Mouse (Mus musculus) brain, embryonic 18.5 days (tissue): ENCODE measurements around the gene Mprip.
A peak's percentile ranks its signal among the peaks of the same experiment; 100 is the strongest.

ENCODE experiments used
- DNase-seq: peaks from one replicate; pipeline ENCODE4 v3.0.0-alpha.2; 2012; ENCODE audit warnings: low read depth, low spot score

Gene Mprip

DNA sequence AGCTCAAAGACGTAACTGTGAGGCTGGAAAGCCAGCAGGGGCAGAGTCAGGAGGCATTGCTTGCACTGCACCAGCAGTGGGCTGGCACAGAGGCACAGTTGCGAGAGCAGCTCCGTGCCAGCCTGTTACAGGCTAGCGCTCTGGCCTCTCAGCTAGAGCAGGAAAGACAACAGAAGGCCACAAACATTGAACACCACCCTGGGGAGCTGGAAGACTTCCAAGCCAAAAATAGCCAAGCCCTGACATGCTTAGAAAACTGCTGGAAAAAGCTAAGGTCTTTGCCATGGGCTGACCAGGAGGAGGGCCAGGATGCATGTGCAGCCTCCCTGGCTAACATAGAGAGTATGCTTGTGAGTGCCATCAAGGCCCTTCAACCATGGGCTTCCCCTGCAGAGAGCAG is 98.1 kb downstream of the Mprip start:
- DNase-seq = peak; percentile 10

DNA sequence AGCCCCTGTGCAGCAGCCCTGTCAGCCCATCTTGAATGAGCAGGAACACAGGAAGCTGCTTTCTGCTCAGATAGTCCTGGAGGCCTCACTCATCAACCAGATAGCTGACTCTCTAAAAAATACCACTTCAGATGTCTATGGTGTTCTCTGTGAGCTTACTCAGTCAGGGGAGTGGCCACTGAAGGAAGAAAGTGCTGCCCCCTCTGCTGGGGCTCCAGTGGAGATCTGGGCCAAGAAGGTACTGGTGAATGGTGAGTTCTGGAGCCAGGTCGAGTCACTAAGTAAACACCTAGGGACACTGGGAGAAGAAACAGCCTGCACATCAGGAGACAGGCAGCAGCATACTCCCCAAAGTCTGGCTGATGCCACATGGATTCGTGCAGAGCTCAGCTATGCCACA is 98.5 kb downstream of the Mprip start:
- DNase-seq = no peak

DNA sequence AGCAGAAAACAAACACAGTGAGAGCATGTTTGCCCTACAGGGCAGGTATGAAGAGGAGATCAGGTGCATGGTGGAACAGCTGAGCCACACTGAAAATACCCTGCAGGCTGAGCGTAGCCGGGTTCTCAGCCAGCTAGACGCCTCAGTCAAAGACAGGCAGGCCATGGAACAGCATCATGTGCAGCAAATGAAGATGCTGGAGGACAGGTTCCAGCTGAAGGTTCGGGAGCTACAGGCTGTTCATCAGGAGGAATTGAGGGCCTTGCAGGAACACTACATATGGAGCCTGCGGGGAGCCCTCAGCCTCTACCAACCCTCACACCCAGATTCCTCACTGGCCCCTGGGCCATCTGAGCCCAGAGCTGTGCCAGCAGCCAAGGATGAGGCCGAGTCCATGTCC is 99.7 kb downstream of the Mprip start:
- no peak for DNase-seq

DNA sequence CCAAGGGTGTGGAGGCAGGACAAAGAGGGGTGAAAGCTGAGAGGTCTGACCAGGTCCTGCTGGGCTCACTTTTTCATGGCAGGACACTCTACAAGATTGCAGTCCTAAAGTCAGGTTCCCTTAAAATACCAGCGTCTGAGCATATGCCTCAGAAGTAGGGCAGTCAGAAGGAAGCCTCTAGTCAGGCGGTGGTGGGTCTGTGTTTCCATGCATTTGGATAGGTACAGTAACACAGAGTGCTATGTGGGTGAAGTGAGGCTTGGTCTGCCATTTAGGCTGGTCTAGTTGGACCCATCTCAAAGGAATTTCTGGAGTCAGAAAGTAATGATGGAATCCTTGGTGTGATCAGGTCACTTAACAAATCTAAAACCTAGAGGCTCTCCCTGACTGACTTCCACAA is 108.2 kb downstream of the Mprip start:
- no peak for DNase-seq

DNA sequence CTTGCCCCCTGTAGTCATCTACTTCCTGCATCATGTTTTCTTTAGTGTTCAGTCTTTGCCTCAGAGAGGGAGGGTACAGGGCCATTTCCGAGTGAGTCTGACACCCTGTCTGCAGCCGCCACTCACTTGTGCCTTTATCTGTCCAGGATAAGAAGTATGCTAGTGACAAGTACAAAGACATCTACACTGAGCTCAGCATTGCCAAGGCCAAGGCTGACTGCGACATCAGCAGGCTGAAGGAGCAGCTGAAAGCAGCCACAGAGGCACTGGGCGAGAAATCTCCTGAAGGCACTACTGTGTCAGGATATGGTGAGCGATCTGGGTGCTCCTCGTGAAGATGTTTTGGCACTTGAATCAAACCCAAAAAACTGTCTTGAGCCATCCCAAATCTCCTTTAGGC is 108.6 kb downstream of the Mprip start:
- DNase-seq = no peak

DNA sequence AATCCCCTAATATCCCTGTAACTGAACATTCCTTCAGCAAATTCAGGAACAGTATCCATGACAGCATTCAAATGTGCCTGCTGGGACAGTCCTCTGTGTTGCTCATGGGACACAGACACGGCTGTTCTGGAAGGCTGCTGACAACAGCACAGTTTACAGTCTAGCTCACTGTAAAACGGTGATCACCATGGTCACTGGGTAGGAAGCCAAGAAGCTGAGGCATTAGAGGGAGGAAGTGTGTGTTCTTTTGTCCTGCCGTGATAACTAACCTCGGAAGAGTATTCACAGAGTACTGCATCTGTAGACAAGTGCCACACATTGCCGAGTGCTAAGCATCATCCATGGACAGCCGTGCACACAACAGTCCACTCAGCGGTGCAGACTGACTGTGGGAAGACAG is 109.6 kb downstream of the Mprip start:
- DNase-seq = no peak

DNA sequence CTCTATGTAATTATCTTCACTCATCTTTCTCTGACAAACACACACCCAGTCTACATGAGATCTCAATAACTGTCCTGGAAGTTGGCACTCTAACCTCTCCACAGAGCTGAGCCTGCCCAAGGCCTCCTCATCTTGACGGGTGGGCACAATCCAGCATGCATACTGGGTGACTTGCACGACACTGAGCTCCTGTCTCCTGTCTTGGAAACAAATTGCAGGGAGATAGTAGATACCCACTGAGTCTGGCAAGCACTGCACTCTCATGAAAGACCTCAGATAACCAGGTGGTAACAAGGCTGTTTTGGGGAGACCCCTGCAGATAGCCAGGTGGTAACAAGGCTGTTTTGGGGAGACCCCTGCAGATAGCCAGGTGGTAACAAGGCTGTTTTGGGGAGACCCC is 111.2 kb downstream of the Mprip start:
- no peak for DNase-seq

DNA sequence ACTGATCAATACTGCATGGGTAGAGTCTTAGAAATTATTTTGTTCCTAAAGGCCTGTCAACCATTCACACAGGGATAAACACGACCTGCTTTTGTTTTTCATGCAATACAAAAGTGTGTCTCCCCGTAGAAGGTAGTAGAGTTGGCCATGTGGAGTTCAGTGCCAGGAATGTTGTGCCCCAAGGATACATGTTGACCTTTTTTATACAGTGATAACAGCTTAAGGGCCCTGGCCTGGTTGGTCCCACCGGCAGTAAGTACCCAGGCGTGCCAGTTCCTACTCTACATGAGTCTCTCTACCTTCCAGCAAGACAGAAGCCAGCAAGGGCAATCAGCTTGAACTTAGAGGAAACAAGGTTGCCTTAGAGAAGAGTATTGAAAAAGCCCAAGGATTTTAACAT is 111.8 kb downstream of the Mprip start:
- DNase-seq = no peak

DNA sequence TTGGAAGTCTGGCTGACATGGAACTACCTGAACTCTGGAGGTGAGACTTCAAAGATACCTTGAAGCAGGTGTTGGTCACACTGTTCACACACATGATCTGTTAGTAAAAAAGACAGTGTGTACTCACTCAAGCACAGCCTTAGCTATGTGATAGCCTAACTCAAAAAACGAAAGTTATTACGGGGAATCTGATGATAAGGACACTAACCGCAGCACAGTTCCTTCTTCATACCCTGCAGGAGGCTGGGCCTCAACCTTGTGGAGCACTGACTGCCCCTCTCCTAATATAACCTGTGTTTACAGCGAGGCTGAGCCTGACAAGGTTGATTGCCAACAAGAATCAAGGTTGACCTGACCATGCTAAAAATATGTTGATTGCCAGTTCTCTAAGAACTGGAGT is 113.4 kb downstream of the Mprip start:
- DNase-seq = no peak

DNA sequence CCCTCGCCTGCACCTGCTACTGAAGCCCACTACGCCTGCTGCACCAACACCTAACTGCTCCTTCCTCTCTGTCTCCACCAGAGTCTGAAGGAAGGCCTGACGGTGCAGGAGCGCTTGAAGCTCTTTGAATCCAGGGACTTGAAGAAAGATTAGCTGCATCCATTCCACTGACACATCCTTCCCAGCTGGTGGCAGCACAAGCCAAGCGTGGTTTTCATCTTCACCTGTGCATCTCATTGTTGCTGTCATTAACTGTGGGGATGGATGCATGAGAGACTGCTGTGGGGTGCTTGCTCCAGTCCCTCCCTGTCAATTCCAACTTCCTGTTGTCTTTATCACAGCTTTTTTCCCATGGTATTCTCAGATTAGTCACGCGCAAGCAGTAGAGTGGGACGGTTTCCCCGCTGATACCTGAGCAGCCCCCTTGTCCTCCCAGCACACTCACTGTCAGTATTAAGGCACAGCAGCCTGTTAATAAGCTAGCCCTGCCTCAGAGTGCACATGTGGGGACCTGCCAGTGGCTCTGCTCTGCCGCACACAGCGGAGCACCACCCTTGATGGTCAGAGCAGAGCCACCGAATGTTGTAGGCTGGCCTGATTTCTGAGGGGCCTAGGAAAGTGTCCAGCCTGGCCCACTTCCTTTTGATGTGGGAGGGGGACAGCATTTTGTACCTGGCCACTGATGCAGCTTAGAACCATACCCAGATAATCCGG is 114.5 kb downstream of the Mprip start:
- DNase-seq = no peak

DNA sequence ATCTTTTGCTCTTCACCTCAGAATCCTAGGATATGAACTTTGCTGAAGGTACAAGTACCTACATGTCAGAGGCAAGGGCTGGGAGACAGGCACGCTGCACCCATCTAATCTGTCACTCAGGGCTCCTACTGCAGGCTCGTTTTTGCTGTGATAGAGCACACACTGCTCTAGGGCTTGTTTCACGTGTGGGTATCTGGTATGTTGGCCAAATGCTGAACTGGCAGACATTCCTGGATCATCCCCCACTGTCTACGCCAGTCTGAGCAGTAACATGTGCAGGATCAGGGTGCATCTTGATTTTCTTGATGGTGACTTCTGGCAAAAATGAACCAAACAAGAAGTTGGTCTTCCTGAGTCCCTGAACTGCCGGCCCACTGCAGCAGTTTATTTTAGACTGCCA is 116.2 kb downstream of the Mprip start:
- DNase-seq = no peak

DNA sequence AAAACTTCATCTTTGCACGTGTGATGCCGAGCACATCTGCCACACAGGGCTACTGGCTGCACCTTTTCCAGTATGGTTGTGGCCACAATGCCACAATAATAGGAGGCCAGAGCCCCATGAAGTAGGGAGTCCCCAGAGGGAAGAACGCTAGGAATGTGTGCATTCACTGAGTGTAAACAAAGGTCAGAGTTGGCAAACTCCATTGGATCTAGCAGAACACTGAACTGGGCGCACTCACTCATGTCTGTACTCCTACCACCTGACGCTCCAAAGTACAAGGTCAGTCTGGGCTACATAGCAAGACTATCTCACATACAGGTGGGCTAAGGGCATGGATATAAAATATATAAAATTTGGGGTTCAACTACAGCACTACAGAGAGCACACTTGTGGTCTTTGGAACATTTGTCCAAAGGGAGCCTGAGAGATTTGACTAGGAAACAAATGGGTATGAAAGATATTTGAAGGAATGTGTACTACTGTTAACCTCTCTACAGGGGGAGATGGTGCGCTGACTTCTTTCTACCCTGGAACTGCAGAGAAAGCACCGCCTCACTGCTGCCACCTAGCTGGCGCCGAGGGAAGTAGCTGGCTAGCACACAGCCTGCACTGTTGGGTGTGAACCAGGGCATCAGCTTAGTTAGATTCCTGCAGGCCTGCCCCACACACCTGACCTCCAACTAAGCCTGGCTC is 117.2 kb downstream of the Mprip start:
- no peak for DNase-seq

DNA sequence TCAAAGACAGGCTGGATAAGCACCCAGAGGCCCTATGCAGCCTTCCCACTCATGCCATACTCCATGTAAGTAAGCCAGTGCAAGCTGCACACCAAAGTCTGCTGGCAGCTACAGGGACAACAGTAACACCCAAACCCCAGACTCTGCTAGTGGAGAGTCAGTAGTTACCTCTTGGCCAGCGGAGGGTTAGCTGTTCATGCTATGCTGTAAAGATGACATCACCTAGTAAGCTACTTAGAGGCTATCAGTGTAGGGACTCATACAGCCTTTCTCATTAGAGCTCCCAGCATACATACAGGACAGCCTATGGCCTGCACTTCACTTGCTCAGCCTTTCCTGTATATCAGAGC is 117.7 kb downstream of the Mprip start:
- DNase-seq = no peak

DNA sequence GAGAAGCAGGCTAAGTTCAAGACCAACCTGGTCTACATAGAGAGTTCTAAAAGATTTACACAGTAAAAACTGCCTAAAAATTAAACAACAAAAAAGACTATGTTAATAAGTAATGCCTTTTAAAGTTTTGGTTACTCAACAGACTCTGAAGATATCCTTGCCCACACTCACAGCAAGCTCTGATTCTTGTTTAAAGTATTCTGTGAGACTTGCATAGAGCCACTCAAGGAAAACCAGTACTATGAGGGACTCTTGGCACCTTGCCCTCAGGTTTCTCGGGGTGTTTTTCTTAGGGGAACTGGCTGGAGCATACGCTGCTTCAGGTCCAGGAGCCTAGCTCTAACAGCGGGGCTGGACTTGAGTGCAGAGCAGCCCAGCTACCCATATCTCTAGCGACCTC is 118.3 kb downstream of the Mprip start:
- DNase-seq = no peak

DNA sequence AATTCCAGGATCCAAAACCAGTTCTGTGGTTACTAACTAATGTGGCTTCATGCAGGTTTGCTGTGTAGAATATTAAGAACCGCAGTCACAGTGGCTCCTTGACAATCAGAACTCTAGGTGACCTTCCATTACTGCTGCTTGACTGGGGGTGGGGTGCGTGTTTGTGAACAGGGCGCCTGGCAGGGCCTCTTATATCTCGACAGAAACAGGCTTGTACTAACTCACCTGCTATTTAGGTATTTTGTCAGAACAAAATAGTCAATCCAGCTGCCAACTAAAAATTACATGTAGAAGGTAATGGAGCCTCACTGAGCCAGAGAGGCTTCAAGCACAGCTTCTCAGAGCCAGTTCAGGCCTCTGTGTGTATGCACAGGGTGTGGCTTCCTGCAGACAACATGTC is 119.1 kb downstream of the Mprip start:
- DNase-seq = no peak

DNA sequence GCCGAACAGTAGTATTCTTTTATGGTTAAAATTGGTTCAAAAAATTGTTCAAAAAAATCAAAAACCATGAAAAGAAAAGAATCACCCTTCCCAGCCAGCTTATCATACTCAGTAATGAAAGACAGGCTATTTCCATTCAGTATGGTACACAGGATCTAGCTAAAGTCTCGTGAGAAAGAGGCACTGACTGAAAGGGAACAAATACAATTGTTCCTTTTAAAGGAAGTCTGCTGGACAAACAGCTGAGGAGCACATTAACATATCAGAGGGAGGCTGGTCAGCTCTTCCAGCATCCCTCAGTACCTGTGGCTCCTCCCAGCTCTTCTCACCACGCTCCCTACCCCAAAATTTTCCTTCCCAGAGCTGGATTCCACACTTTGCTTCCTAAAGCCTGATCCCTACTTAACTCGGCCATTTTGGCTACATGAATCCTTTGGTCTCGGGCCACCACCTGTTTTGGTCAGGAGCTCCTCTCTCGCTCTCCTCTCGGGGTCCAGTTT is 121.0 kb downstream of the Mprip start:
- DNase-seq = no peak

DNA sequence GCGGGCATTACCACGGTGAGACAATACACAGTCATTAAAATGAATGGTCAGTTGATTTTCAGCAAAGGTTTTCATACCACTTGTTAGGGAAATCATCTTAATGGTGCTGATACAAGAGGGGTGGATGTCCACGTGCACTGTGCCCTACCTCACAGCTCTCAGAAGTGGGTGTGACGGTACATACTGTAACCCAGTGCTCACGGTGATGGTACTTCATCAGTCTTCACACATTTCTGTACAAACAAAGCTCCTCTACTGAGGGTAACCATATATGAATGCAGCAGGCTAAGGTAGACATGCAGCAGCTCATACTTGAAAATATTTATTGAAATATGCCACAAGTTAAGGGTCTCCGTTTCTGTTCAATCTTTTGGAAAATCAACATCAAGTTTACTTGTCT is 122.5 kb downstream of the Mprip start:
- no peak for DNase-seq

DNA sequence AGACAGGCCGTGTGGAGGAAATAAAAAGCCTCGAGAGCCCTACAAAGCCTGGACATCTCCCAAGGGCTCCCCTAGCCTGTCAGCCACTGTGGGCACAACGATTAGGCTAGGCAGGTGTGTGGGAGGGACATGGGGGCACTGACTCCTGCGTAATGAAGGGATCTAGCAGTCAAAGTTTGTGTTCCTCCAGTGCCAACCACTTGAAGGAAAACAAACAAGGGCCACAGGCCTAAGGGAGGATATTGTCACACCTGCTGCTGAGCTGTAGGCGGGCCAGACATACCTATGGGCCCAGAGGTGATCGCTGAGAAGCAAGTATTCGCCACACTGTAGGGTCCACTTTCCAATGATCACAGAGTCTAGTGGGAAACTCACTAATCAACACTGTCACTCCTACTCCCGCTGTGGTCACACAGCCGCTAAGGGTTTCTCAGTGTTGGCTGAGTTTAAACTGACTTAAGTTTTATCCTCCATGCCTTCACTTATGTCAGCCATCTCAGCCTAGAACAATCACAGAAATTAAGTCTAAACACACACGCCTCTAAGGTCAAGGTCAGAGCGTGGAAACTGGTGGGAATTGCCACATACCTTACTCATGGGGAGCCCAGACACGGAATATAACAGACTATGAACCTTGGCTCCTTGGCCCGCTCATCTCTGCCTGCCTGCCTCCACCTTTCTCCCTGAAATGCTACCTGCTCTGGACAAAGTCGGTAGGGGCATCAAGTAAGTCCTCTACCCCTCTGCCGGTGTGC is 125.5 kb downstream of the Mprip start:
- no peak for DNase-seq

DNA sequence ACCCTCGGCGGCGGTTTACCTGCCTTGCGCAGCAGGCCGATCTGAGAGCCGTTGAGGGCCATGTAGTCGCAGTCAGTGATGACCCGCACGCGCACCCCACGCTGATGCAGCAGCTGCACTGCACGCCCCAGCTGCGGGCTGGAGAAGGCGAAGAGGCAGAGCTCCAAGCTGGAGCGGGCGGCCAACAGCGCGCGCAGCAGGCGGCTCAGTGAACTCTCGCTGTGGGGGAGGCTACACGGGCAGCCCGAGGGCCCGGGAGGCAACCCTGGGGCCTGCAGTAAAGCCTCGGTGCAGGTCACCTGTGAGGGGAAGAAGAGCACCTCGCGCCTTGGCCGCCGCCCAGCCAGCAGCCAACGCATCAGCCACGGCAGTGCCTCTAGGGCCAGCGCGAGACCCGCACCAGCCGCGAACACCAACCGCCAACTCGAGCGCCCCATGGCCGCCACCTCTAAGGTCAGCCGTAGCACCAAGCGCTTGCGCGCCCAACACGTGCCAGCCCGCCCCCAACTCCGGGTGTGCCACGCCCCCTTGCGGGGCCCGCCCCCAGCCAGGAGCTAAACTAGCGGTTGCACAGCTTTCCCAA is 126.2 kb downstream of the Mprip start, which contains the start of gene Pld6:
Pld6 (minus strand) TSS at position 447 of the 583 bp plus-strand sequence.
- DNase-seq = no peak

DNA sequence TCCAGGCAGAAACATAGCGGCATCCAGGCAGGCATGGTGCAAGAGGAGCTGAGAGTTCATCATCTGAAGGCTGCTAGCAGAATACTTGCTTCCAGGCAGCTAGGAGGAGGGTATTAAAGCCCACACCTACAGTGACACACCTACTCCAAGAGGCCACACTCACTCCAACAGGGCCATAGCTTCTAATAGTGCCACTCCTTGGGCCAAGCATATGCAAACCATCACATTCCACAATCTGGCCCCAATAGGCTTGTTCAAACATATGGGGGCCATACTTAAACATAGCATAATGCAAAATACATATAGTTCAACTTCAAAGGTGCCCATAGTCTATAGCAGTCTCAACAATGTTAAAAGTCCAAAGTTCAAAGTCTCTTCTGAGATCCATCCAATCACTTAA is 128.2 kb downstream of the Mprip start:
- no peak for DNase-seq

DNA sequence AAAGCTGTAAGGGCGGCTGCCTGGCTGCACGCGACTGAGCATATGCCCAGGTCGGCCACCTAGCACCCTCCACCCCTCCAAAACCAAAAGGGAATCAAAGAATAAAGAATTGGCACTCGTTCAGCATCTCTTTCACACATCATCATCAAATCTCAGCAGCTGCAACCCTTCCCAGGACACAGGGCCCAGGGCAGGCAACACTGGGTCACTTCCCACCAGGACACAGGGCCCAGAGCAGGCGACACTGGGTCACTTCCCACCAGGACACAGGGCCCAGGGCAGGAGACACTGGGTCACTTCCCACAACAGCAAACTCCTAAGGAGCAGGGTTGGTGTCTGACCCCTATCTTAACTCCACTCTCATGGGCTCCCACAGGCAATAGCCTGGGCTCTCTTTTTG is 132.3 kb downstream of the Mprip start:
- no peak for DNase-seq

DNA sequence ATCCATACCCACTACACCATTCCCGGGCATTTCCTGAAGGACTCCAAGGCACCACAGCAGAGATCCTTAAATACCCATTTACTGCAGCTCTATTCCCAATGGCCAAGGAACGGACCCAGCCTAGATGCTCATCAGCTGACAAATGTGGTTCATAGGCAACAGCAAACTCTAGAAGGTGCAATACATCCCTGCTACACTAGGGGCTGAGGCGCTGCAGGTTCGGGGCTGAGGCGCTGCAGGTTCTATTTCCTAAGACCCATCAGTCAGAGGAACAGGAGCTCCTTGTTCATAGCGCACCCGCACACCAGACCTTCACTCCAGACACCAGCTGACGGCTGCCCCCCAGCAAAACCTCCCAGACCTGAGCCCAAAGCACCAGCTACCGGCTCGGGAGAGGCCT is 139.3 kb downstream of the Mprip start:
- no peak for DNase-seq
